Mouse (Mus musculus) gastrocnemius, adult 2 months (tissue): ENCODE measurements around the gene Ptprm. TPM values are rescaled to one million over a fixed set of nuclear protein-coding genes. Genes with fewer than 3 reads are reported as not detected.

Source experiments
- DNase-seq: peaks from one replicate; pipeline ENCODE4 v3.0.0; 2022
- H3K27ac ChIP-seq: fragments of 200-600 bp; 2 replicates; pipeline ENCODE4 v1.8.1; 2022; ENCODE audit warnings: mild to moderate bottlenecking
- H3K4me3 ChIP-seq: fragments of 200-600 bp; 2 replicates; pipeline ENCODE4 v1.8.1; 2022; ENCODE audit warnings: mild to moderate bottlenecking, moderate library complexity
- CTCF ChIP-seq: fragments of 200-600 bp; IDR thresholded peaks from 2 replicates; pipeline ENCODE4 v1.8.1; 2022; ENCODE audit warnings: antibody characterized with exemption, mild to moderate bottlenecking, moderate library complexity
- intact Hi-C: fragments of 180-260 bp; cut with DNase I; formaldehyde crosslinking; loops from one replicate; pipeline ENCODE4 v1.15.1; 2025
- total RNA-seq, 2 experiments: library from RNA; stranded (reverse); gene quantifications; 2 replicates each; pipeline ENCODE4 v1.2.3; 2021

Ptprm gene
- total RNA-seq, 2 experiments from 2014 or later, result 21.5 to 32.7 TPM

DNA sequence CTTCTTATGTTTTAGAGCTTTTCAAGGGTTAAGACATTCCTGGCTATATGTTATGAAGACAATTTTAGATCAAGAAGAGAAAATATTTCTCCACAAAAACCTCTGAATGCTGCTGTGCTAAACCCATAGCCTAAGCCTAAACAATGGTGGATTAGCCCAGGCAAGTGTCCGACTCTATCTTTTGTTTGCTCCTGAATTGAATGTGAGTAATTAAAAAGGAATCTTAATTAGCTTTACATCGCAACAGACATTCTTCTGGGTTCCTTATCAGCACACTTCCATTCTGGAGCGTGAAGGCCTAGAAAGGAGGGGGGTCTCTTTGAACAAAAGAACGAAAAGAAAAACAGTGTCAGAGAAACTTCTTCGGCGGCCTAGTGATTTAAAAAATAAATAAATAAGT lies 439.6 kb downstream of the Ptprm start:
- H3K27ac ChIP-seq, result no peak overlapping the region
- TF ChIP-seq CTCF, result no peak
- no peak overlapping the region for H3K4me3 ChIP-seq
- intact Hi-C loops, result no loop called here
- no peak for DNase-seq

- DNase-seq, result no peak
- no peak overlapping the region for H3K27ac ChIP-seq
- intact Hi-C loops, result no loop called here
- no peak for TF ChIP-seq CTCF
- H3K4me3 ChIP-seq, result no peak overlapping the region
Observed at GRCm38 (mm10) chr17:66912533-66912932, 441.7 kb downstream of the Ptprm start.

- H3K4me3 ChIP-seq, result no peak overlapping the region
- intact Hi-C loops, result no loop called here
- DNase-seq, result no peak
- H3K27ac ChIP-seq, result no peak overlapping the region
- no peak for TF ChIP-seq CTCF
Observed at GRCm38 (mm10) chr17:66912120-66912519, 442.1 kb downstream of the Ptprm start.

DNA sequence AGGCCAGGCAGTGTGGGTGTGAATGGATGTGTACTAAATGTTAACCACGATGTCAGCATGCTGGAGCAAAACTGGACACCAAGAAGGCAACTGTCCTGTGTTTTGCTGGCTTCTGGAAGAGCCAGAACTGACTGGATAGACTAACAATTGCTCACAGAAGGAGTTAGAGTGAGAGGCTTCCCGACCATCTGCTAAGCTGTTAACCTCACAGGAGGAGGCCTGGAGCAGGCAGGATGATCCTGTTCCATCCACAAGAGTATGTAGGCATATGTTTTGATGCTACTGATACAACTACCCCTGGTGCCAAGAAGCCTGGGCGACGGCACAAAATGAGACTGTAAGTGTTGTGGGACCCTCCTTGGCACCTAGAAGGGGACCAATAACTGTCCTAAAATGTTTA lies 444.4 kb downstream of the Ptprm start:
- intact Hi-C loops, result no loop called here
- Histone ChIP-seq H3K4me3 (no peak overlapping the region), H3K27ac (no peak overlapping the region)
- no peak for DNase-seq
- no peak for TF ChIP-seq CTCF

DNA sequence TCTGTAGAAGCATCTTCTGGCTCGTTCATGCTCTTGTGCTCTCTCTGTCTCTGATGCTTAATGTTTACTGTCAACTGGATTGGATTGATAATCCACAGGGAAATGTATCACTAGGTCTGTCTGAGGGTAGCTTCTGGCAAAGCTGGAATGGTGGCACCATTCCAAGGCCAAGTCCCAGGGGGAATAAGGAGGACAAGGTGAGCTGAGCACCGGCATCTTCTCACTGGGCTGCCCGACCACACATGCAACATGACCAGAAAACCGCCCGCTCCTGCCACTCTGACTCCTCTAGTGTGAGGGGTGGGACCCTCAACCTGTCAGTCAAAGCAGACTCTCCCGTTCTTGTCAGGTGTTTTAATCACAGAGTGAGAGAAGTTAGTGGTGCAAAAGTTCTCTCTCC lies 445.3 kb downstream of the Ptprm start:
- intact Hi-C loops, result no loop called here
- TF ChIP-seq CTCF, result no peak
- H3K27ac ChIP-seq, result no peak overlapping the region
- DNase-seq, result no peak
- H3K4me3 ChIP-seq, result no peak overlapping the region

DNA sequence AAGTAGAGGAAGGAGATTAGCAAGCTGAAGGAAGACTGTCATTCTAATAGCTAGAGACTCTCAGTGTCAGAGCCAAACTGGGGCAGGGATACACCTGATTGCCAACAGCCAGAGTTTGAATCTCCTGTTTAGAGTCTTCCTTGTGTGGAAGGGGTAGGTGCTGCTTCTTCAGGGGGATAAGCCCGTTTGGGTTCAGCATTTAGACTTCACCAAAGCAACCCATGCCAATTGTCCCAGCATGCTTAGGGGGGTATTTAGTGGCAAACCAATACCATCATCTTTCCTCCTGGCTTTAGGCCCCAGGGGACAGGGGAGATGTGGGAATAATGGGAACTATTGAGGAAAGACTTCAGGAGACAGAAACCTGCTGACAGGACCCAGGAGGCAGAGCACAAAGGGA lies 460.1 kb downstream of the Ptprm start:
- Histone ChIP-seq H3K4me3 (no peak overlapping the region), H3K27ac (no peak overlapping the region)
- no peak for TF ChIP-seq CTCF
- intact Hi-C loops, result no loop called here
- DNase-seq, result no peak

DNA sequence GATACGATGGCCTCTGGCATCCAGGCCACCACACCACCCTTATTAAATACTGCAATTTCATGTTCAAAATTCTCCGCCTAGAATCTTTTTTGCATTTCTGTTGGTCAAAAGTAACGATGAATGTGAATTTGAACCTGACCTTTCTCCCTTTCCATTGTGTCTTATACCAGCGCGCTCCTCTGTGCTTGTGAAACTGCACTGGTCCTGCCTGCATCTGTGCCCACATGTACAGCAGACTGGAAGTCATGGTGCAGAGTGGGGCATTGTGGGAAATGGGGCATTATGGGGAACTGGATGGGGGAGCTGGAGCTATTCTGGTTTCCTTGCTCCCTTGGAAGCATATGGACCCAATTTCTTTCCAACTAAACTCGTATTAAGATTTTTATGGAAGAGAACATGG lies 462.3 kb downstream of the Ptprm start:
- H3K4me3 ChIP-seq, result no peak overlapping the region
- TF ChIP-seq CTCF, result no peak
- intact Hi-C loops, result no loop called here
- no peak overlapping the region for H3K27ac ChIP-seq
- no peak for DNase-seq

DNA sequence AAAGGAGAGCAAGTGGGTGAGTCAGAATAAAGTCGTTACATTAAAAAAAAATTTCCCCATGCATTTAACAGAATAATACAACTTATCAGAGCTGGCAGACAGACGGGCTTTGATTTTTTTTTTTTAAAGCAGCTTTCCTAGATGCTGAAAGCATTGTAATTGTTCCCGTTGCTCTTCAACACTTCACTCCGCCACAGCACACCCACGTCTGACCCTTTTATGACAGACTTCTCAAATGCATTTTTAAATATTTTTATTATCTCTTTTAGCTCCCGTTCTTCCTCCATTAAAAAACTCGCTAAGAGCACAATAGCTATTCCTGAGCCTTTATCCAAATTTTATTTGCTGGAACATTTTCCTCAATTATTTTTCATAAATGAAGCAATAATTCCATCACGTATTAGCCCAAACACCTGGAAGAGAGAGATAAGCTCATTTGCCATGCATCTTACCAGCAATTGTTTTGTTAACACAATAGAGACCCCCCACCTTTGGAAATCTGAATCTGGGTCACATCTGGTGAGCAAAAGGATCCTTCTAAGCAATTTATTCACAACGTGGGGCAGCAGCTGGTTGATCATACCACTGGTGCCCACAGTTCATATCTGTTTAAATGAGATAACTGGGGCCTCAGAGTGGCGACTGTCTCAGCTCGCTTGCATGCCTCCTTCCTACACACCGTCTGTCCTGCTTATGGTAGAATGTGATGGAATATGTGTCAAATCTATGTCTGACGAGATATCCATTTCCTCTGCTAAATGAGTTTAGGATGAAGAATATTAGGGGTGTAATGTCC lies 463.0 kb downstream of the Ptprm start:
- no peak for TF ChIP-seq CTCF
- Histone ChIP-seq H3K27ac (no peak overlapping the region), H3K4me3 (no peak overlapping the region)
- intact Hi-C loops, result no loop called here
- DNase-seq, result no peak

GRCm38 (mm10) chr17:66882304-66882703 lies 472.0 kb downstream of the Ptprm start:
- no peak for TF ChIP-seq CTCF
- no peak overlapping the region for H3K4me3 ChIP-seq
- H3K27ac ChIP-seq, result no peak overlapping the region

DNA sequence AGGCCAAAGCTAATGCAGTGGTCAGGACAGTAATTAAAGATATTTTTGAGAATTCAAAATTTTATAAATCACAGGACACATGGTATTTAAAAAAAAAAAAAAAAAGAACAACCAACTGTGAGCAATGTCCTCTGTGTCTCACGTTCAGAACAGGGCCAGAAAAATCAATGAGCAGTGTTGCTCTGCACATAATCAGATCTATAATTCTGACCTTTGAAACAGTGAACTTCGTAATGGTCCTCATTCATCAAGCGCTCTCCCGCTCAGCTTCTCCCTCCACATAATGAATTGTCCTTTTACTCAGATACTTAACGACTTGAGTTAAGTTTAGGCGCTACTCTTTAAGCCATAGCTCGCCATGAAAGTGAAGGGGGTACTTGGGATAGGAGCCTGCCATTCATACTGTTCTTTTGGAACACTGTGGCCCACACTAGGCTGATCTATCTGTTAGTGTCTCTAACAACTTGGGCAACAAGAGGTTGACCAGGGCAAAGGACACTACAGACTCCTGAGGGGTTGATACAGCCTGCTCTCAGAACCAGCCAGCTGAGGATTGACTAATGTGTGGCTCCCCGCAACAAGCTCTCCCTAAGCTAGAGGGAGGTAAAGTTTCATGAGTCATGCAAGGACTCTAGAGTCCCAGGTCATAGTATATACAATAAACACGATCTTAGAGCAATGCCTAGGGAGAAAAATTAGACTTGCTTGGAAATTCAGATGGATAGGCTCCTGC lies 473.1 kb downstream of the Ptprm start:
- no peak overlapping the region for H3K27ac ChIP-seq
- no peak overlapping the region for H3K4me3 ChIP-seq
- DNase-seq, result no peak
- intact Hi-C loops, result no loop called here
- no peak for TF ChIP-seq CTCF

More at GRCm38 (mm10) chr17:66882304-66882703, 472.0 kb downstream of the Ptprm start:
- intact Hi-C loops, result no loop called here
- no peak for DNase-seq

- intact Hi-C loops, result no loop called here
- TF ChIP-seq CTCF, result no peak
- H3K27ac ChIP-seq, result no peak overlapping the region
- no peak for DNase-seq
- no peak overlapping the region for H3K4me3 ChIP-seq
Observed at GRCm38 (mm10) chr17:66879151-66879550, 475.1 kb downstream of the Ptprm start.

GRCm38 (mm10) chr17:66877582-66877981 lies 476.7 kb downstream of the Ptprm start:
- Histone ChIP-seq H3K4me3 (no peak overlapping the region), H3K27ac (no peak overlapping the region)
- DNase-seq, result no peak
- no peak for TF ChIP-seq CTCF
- intact Hi-C loops, result no loop called here

DNA sequence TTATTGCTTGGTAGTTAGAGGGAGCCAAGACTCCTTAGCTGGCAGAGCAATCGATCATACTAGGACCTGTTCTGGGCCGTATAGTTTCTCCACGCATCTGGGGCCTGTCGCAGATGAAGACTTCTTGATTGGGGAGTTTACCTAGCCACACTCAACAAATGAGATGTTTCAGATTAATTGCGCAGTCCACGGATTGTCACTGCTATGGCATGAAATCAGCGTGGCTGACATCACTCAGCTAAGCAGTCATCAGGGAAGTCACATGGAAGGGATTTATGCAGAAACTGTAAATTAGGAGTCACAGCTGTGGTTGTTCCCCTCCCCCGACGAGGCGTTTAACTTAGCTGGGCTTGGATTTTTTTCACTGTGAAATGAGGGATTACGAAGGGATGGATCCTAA lies 479.4 kb downstream of the Ptprm start:
- no peak for TF ChIP-seq CTCF
- DNase-seq, result no peak
- intact Hi-C loops, result no loop called here
- H3K4me3 ChIP-seq, result no peak overlapping the region
- H3K27ac ChIP-seq, result no peak overlapping the region

- DNase-seq, result no peak
- no peak for TF ChIP-seq CTCF
- no peak overlapping the region for H3K4me3 ChIP-seq
- intact Hi-C loops, result no loop called here
- no peak overlapping the region for H3K27ac ChIP-seq
Observed at GRCm38 (mm10) chr17:66871396-66871795, 482.9 kb downstream of the Ptprm start.
